ENCODE assay signal across 30 mouse cellular contexts in genomic region chr8:124253939-124254338, GRCm38 (mm10). TPM values are rescaled to one million over a fixed set of nuclear protein-coding genes. Genes with fewer than 3 reads are reported as not detected.
DNase-seq lines count a peak whose midpoint lies in the region; TF ChIP-seq lines count a peak whose summit lies in the region.
"Had no signal": no experiment of that assay in that cellular context is flagged by ENCODE, and none has a peak within 500 bp of the region (broad histone marks: within the 10 kb centered on the region; RNA-seq: fewer than 3 reads in every experiment).

No protein-coding gene starts in this region.

- TF ChIP-seq CTCF in gastrocnemius, adult 2 months (IDR thresholded peaks at IDR 0.05), result no peak

- WGBS in embryonic facial prominence, embryonic 10.5 days, result 93% methylated on average over 6 of the region's 6 CpGs

- no peaks in the 10 kb centered on the region for H3K9me3 ChIP-seq in embryonic facial prominence, embryonic 10.5 days
- H3K9me3 ChIP-seq: hindbrain, embryonic 12.5 days; intestine, embryonic 15.5 days; neural tube, embryonic 15.5 days had no signal

- intact Hi-C loops in gastrocnemius, adult 2 months (cut with DNase I), result no loop called here

- H3ac ChIP-seq in myocyte (ENCODE audit: control insufficient read depth, insufficient read length), result no peak overlapping the region

- no peak for TF ChIP-seq POLR2A in myocyte (IDR thresholded peaks at IDR 0.05; ENCODE audit: insufficient read length, low read depth)

- H3K79me2 ChIP-seq in myocyte (ENCODE audit: control insufficient read depth, insufficient read depth), result peaks cover 41% of the 10 kb centered on the region

- peak overlapping the region; percentile 5; the same call in 1 of the 2 replicates for H3K27ac ChIP-seq in gastrocnemius, adult 2 months
- peak overlapping the region; percentile 11; the same call in 1 of the 2 replicates for H3K27ac ChIP-seq in embryonic facial prominence, embryonic 10.5 days (replicated peaks)
- H3K27ac ChIP-seq: heart, adult 2 months; hindbrain, embryonic 12.5 days; hindbrain, postnatal 0 days; intestine, embryonic 15.5 days; kidney, postnatal 0 days had no signal

- no peak for DNase-seq in gastrocnemius, adult 2 months
- DNase-seq in gastrocnemius, postnatal 4 days (ENCODE audit: low spot score in 2 of 2), result no peak
- peak; percentile 67 for DNase-seq in 3T3-L1 (ENCODE audit: low read depth, low spot score)
- no peak for DNase-seq in embryonic facial prominence, embryonic 10.5 days (ENCODE audit: low spot score)
- no peak for DNase-seq in kidney, postnatal 4 days
- DNase-seq in cerebellum, adult 18-20 months, result no peak
- DNase-seq: adrenal gland, postnatal 10 days; cerebellum, adult 11-12 months; cerebellum, postnatal 10 days; gastrocnemius, postnatal 36 days; heart, adult 2 months; heart, postnatal 36 days; kidney, adult 2 months; layer of hippocampus, postnatal 36 days; left cerebral cortex, postnatal 4 days; liver, postnatal 0 days; lung, postnatal 4 days; midbrain, embryonic 14.5 days; right cerebral cortex, postnatal 25 days; spleen, adult 18-20 months; thymus, adult 18-20 months; thymus, postnatal 36 days had no signal

- H3K4me3 ChIP-seq in gastrocnemius, adult 2 months, result no peak overlapping the region
- no peak overlapping the region for H3K4me3 ChIP-seq in embryonic facial prominence, embryonic 10.5 days
- H3K4me3 ChIP-seq in myocyte, result no peak overlapping the region
- H3K4me3 ChIP-seq: heart, adult 2 months; hindbrain, embryonic 12.5 days; intestine, embryonic 15.5 days; neural tube, embryonic 15.5 days had no signal

- peaks cover 12% of the 10 kb centered on the region; the same call in 1 of the 2 replicates for H3K36me3 ChIP-seq in embryonic facial prominence, embryonic 10.5 days (replicated peaks)
- no peaks in the 10 kb centered on the region for H3K36me3 ChIP-seq in myocyte (ENCODE audit: control insufficient read depth, insufficient read depth)
- H3K36me3 ChIP-seq: hindbrain, embryonic 12.5 days; intestine, embryonic 15.5 days; neural tube, embryonic 15.5 days had no signal

- peak overlapping the region; percentile 69 for H3K4me2 ChIP-seq in myocyte (ENCODE audit: low read depth)
- H3K4me2 ChIP-seq: hindbrain, embryonic 12.5 days; intestine, embryonic 15.5 days; neural tube, embryonic 15.5 days had no signal

- peaks cover 37% of the 10 kb centered on the region for H3K4me1 ChIP-seq in embryonic facial prominence, embryonic 10.5 days

- H3K27me3 ChIP-seq in embryonic facial prominence, embryonic 10.5 days (replicated peaks; ENCODE audit: low read depth, poor library complexity, severe bottlenecking), result no peaks in the 10 kb centered on the region
- no peaks in the 10 kb centered on the region for H3K27me3 ChIP-seq in myocyte (ENCODE audit: control insufficient read depth, insufficient read depth, insufficient read length)
- H3K27me3 ChIP-seq: CH12.LX; hindbrain, embryonic 12.5 days; intestine, embryonic 15.5 days; neural tube, embryonic 15.5 days; Patski had no signal

TF ChIP-seq in myocyte, 11 proteins besides CTCF, POLR2A, EP300 and RAD21:
- no peak for TF ChIP-seq CEBPB (IDR thresholded peaks at IDR 0.05; ENCODE audit: insufficient read depth, poor library complexity, severe bottlenecking)
- TF ChIP-seq E2F4 (IDR thresholded peaks at IDR 0.05; ENCODE audit: insufficient read depth), result no peak
- peak; percentile 17 to 84 (median 74) for TF ChIP-seq MYOD1 (IDR thresholded peaks at IDR 0.05; ENCODE audit: control insufficient read depth in 1 of 3, insufficient read length in 2 of 3, low read depth in 2 of 3)
- TF ChIP-seq TCF12 (IDR thresholded peaks at IDR 0.05; ENCODE audit: insufficient read depth, poor library complexity, severe bottlenecking), result peak; percentile 37
- TF ChIP-seq SRF (IDR thresholded peaks at IDR 0.05; ENCODE audit: control insufficient read depth, insufficient read length, low read depth), result no peak
- TF ChIP-seq MYOG (IDR thresholded peaks at IDR 0.05; ENCODE audit: control insufficient read depth in 1 of 3, insufficient read depth in 1 of 3, insufficient read length in 2 of 3, low read depth in 2 of 3), result peak in 1 of 3 experiments; percentile 50
- TF ChIP-seq POLR2AphosphoS2 (IDR thresholded peaks at IDR 0.05; ENCODE audit: insufficient read length, low read depth), result no peak
- TF ChIP-seq REST (IDR thresholded peaks at IDR 0.05; ENCODE audit: insufficient read depth, insufficient read length), result no peak

RNA-seq across cellular contexts. Expression of gene Galnt2, which starts 22.7 kb away (rescaled TPM):
- total RNA-seq in gastrocnemius, adult 2 months (2021), result 10 to 100 TPM; 35.6 to 37.2 TPM
- total RNA-seq in gastrocnemius, postnatal 4 days (2021), result 10 to 100 TPM; 47.4 to 54.6 TPM
- polyA plus RNA-seq in embryonic facial prominence, embryonic 10.5 days (2016; fragmentation: Nextera tagmentation; extraction: Ambion mirVana), result 34.8 and 42.2 TPM in 2 replicates
- 59.4 TPM for polyA plus RNA-seq in myocyte (2012; fragmentation: generic; extraction: Trizol)
